Mouse (Mus musculus) colon, adult 2 months (tissue): ENCODE results near the gene Acot11. TPM values are rescaled to one million over a fixed set of nuclear protein-coding genes. Genes with fewer than 3 reads are reported as not detected.

Experiments used
- polyA plus RNA-seq: library from polyadenylated mRNA; depleted of rRNA; stranded (reverse); fragments of >200 nt; gene quantifications from 2 replicates; pipeline ENCODE4 v1.2.3, GENCODE M21; 2012; rRNA removed

The Acot11 gene
- polyA plus RNA-seq = 41.7 and 49.6 TPM in 2 replicates

DNA sequence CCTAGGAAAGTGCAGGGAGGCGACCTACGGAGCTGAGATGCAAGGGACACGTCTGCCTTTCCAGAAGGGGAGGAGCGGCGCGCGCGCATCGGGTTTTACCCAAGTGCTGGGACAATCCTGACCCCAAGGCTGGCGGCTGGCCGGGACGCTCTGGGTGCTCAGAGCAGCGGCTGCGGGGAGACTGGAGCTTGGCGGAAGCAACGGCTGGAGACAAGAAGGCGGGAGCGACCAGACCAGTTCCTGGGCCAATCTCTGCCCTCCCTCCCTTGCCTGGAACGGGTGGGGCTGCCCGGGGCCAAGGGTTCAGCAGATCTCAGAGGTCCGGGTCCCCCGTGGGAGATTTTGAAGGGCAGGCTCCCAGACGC is at the start of gene Acot11:
Gene Acot11, minus strand, starts transcription at position 89 of the 365 bp plus-strand sequence.

DNA sequence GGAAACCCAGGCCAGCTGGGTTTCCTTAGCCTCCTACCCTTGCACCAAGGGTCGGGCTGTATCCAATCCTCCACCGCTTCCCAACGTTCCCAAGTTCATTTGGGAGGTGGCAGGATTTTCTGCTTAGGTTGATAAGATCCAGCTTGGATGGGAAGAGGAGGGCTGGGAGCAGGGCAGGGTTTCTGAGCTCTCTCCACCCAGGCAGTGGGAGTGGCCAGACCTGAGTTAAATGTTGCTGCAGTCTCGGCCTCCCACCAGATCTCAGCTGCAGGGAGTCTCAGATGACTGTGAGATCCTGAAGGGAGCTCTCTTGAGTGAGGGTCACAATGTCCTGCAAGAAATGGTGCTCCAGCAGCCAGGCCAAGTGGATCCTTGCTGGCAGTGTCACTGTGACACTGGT is 71.2 kb downstream of the Acot11 start, which contains the start of gene Fam151a:
Gene Fam151a, plus strand, starts transcription at position 254 of the 400 bp plus-strand sequence.

GRCm38 (mm10) chr4:106730814-106731213 is 74.0 kb downstream of the Acot11 start, which contains the start of gene Mroh7:
TSS of gene Mroh7 (minus strand) at chr4:106730925.

Other genes starting within 250 kb of the Acot11 start
- gene Dhcr24, start 244.0 kb downstream of the Acot11 start, polyA plus RNA-seq = 130 and 177 TPM in 2 replicates
- gene Lexm, start 187.8 kb downstream of the Acot11 start, polyA plus RNA-seq = not detected in 2 replicates
- gene Ttc22, start 182.6 kb downstream of the Acot11 start, polyA plus RNA-seq = 94.4 and 121 TPM in 2 replicates
- gene Pars2, start 153.9 kb downstream of the Acot11 start, polyA plus RNA-seq = 8.4 and 9.5 TPM in 2 replicates
- gene Ttc4, start 126.1 kb downstream of the Acot11 start, polyA plus RNA-seq = 39.6 and 39.7 TPM in 2 replicates
- gene Mroh7, start 74.1 kb downstream of the Acot11 start, polyA plus RNA-seq = 1.1 and 1.4 TPM in 2 replicates
- 0.20 and 0.24 TPM in 2 replicates for gene Fam151a, start 71.1 kb downstream of the Acot11 start, polyA plus RNA-seq
- gene Ssbp3, start 105.7 kb upstream of the Acot11 start, polyA plus RNA-seq = 71.4 and 78.6 TPM in 2 replicates